Mouse (Mus musculus) limb, embryonic 13.5 days (tissue): ENCODE results near the gene Dync2li1. TPM values are rescaled to one million over a fixed set of nuclear protein-coding genes. Genes with fewer than 3 reads are reported as not detected.

Source experiments
- ATAC-seq: fragments of 200-750 bp; cut with Nextera tagmentation; 2 replicates; pipeline ENCODE4 v1.8.0; 2017; ENCODE audit warnings: low read depth, moderate number of reproducible peaks, moderate TSS enrichment; ENCODE audit not compliant: low FRiP score
- H3K27ac ChIP-seq: fragments of 300-500 bp; sonication (generic); 2 replicates; pipeline ENCODE4 v1.5.1; 2015; ENCODE audit warnings: inconsistent platforms, mild to moderate bottlenecking, moderate library complexity
- H3K27me3 ChIP-seq: fragments of 300-500 bp; sonication (generic); 2 replicates; pipeline ENCODE4 v1.6.1; 2015; ENCODE audit warnings: mild to moderate bottlenecking, inconsistent platforms
- H3K36me3 ChIP-seq: fragments of 300-500 bp; sonication (generic); 2 replicates; pipeline ENCODE4 v1.6.1; 2015; ENCODE audit warnings: inconsistent platforms, mild to moderate bottlenecking, moderate library complexity
- H3K4me1 ChIP-seq: fragments of 300-500 bp; sonication (generic); 2 replicates; pipeline ENCODE4 v1.6.1; 2015; ENCODE audit warnings: inconsistent platforms
- H3K4me2 ChIP-seq: fragments of 300-500 bp; sonication (generic); replicated peaks from 2 replicates; pipeline ENCODE4 v1.6.1; 2015; ENCODE audit warnings: inconsistent platforms, mild to moderate bottlenecking, moderate library complexity
- H3K4me3 ChIP-seq: fragments of 300-500 bp; sonication (generic); 2 replicates; pipeline ENCODE4 v1.5.1; 2015; ENCODE audit warnings: moderate library complexity, mild to moderate bottlenecking, inconsistent platforms
- H3K9ac ChIP-seq: fragments of 300-500 bp; sonication (generic); 2 replicates; pipeline ENCODE4 v1.6.1; 2015; ENCODE audit warnings: mild to moderate bottlenecking, inconsistent platforms
- H3K9me3 ChIP-seq: fragments of 300-500 bp; sonication (generic); 2 replicates; pipeline ENCODE4 v1.6.1; 2016; ENCODE audit warnings: inconsistent platforms
- WGBS: fragments of 180-500 bp; shearing (Covaris S2); methylation state at CpG from one replicate; pipeline ENCODE4 v1.1.7; 2015; 5-methylcytosine and 5-hydroxymethylcytosine counted together
- polyA plus RNA-seq: library from polyadenylated mRNA; unstranded; fragments of >200 nt; fragmentation: Nextera tagmentation; extraction: Ambion mirVana; gene quantifications from 2 replicates; pipeline ENCODE4 v1.2.1, GENCODE M21; 2015

Dync2li1 gene
- polyA plus RNA-seq, 1 experiment from 2014 or later, result 36.4 TPM

- no peaks in the 10 kb centered on the region for H3K27me3 ChIP-seq
- no peaks in the 10 kb centered on the region for H3K9me3 ChIP-seq
- 26% methylated on average over 5 of the region's 5 CpGs for WGBS
- H3K27ac ChIP-seq, result no peak overlapping the region
- no peak overlapping the region for H3K9ac ChIP-seq
- no peak overlapping the region for H3K4me3 ChIP-seq
- H3K36me3 ChIP-seq, result 0 out of 2 replicates have a peak, but pooled peaks cover 1% of the 10 kb centered on the region
- no peak for ATAC-seq
- peaks cover 38% of the 10 kb centered on the region for H3K4me1 ChIP-seq
- H3K4me2 ChIP-seq, result no peak overlapping the region
These were observed 72.4 kb downstream of the Dync2li1 start for GRCm38 (mm10) chr17:84698727-84699126.

Other genes with a start within 250 kb of the Dync2li1 start
- 8.2 and 9.1 TPM in 2 replicates for gene Thada, start 160.3 kb upstream of the Dync2li1 start, polyA plus RNA-seq
- gene Plekhh2, start 114.6 kb upstream of the Dync2li1 start, polyA plus RNA-seq, result 8.1 and 8.8 TPM in 2 replicates
- gene Abcg8, start 49.8 kb downstream of the Dync2li1 start, polyA plus RNA-seq, result 0.15 TPM in 1 of 2 replicates, not detected in the other
- 1.4 and 1.6 TPM in 2 replicates for gene Abcg5, start 56.5 kb downstream of the Dync2li1 start, polyA plus RNA-seq
- 43.2 and 45.5 TPM in 2 replicates for gene Lrpprc, start 164.3 kb downstream of the Dync2li1 start, polyA plus RNA-seq